ENCODE assay signal across 27 mouse cellular contexts in the genomic region with DNA sequence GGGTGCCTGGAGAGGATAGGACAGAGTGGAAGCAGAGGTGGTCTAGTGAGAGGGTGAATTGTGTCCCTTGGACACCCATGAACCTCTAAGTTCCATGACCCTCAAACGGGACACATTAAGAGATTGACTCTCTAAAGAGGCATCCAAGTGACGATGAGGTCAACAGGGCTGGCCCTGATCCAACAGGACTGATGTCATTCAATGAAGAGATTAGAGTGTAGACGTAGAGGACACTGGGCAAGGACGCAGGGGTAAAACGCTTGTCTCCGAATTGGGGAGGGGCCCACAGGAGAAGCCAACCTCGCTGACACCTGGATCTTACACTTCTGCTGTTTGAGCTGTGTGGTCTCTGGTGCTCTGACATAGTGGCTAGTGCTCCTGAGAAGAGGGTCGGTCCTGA. TPM values are rescaled to one million over a fixed set of nuclear protein-coding genes. Genes with fewer than 3 reads are reported as not detected.
A peak's percentile ranks its signal among the peaks of the same experiment; 100 is the strongest.
DNase-seq lines count a peak whose midpoint lies in the region; ATAC-seq and TF ChIP-seq lines count a peak whose summit lies in the region.
"Had no signal": no experiment of that assay in that cellular context is flagged by ENCODE, and none has a peak within 500 bp of the region (broad histone marks: within the 10 kb centered on the region; RNA-seq: fewer than 3 reads in every experiment).

No protein-coding gene starts in this region.

- no peak for TF ChIP-seq EP300 in stomach, postnatal 0 days (optimal IDR thresholded peaks at IDR 0.05)

- no peaks in the 10 kb centered on the region for H3K36me3 ChIP-seq in stomach, postnatal 0 days (ENCODE audit: control insufficient read depth, insufficient read depth, low read length)
- H3K36me3 ChIP-seq: embryonic facial prominence, embryonic 12.5 days; embryonic facial prominence, embryonic 15.5 days; G1E had no signal

- DNase-seq in cerebellum, adult 11-12 months, result peak; percentile 61
- DNase-seq in cerebellum, adult 18-20 months, result no peak
- DNase-seq in heart, postnatal 4 days, result peak; percentile 72
- no peak for DNase-seq in heart, postnatal 14 days
- peak; percentile 78 for DNase-seq in adrenal gland, postnatal 10 days
- peak; percentile 72 to 85 for DNase-seq in adrenal gland, postnatal 36 days
- DNase-seq in layer of hippocampus, adult 9-10 months (ENCODE audit: low spot score), result no peak
- DNase-seq in stomach, postnatal 0 days (ENCODE audit: low spot score), result no peak
- DNase-seq: B cell, adult 2 months; cerebellum, adult 2 months; forebrain, postnatal 0 days; gastrocnemius, adult 2 months; gastrocnemius, postnatal 14 days; heart, adult 11 months; heart, postnatal 36 days; kidney, adult 18-20 months; kidney, adult 9 months had no signal

- no peak overlapping the region for H3K9ac ChIP-seq in stomach, postnatal 0 days (ENCODE audit: low read length)
- H3K9ac ChIP-seq: embryonic facial prominence, embryonic 12.5 days; embryonic facial prominence, embryonic 15.5 days; forebrain, postnatal 0 days; hindbrain, embryonic 14.5 days had no signal

- 78% methylated on average over 8 of the region's 8 CpGs for WGBS in stomach, postnatal 0 days

- no peak overlapping the region for H3K27ac ChIP-seq in stomach, postnatal 0 days (replicated peaks)
- H3K27ac ChIP-seq: embryonic facial prominence, embryonic 12.5 days; embryonic facial prominence, embryonic 15.5 days; gastrocnemius, adult 2 months; hindbrain, embryonic 14.5 days; hindbrain, postnatal 0 days had no signal

- H3K4me2 ChIP-seq in stomach, postnatal 0 days (replicated peaks; ENCODE audit: low read depth), result no peak overlapping the region
- H3K4me2 ChIP-seq: embryonic facial prominence, embryonic 12.5 days; embryonic facial prominence, embryonic 15.5 days; heart, embryonic 11.5 days; hindbrain, embryonic 14.5 days had no signal

- H3K9me3 ChIP-seq in stomach, postnatal 0 days (ENCODE audit: control insufficient read depth, low read length), result no peaks in the 10 kb centered on the region
- H3K9me3 ChIP-seq: embryonic facial prominence, embryonic 12.5 days; embryonic facial prominence, embryonic 15.5 days had no signal

- H3K27me3 ChIP-seq in stomach, postnatal 0 days (ENCODE audit: control insufficient read depth, insufficient read depth, low read length), result no peaks in the 10 kb centered on the region
- H3K27me3 ChIP-seq: CH12.LX; embryonic facial prominence, embryonic 12.5 days had no signal

- peaks cover 6% of the 10 kb centered on the region for H3K4me1 ChIP-seq in stomach, postnatal 0 days (replicated peaks; ENCODE audit: control insufficient read depth, insufficient read depth)

- no peak for TF ChIP-seq CTCF in stomach, postnatal 0 days (IDR thresholded peaks at IDR 0.05; ENCODE audit: low read depth)

- no peak for ATAC-seq in stomach, postnatal 0 days (ENCODE audit: low FRiP score, low TSS enrichment)
- ATAC-seq: forebrain, embryonic 14.5 days; forebrain, postnatal 0 days; hindbrain, postnatal 0 days; inflammation-experienced regulatory T-cells, adult 6 months; intestine, embryonic 16.5 days had no signal

- H3K4me3 ChIP-seq in stomach, postnatal 0 days (ENCODE audit: low read depth, low read length), result no peak overlapping the region
- H3K4me3 ChIP-seq: embryonic facial prominence, embryonic 12.5 days; embryonic facial prominence, embryonic 15.5 days; gastrocnemius, adult 2 months had no signal

- intact Hi-C loops in heart, postnatal 14 days (cut with DNase I), result loop anchor here (10.0 kb wide), 1 partner anchor 217 kb away; no protein-coding TSS in a partner anchor

RNA-seq across cellular contexts. Expression of a gene that starts 2.5 kb away (rescaled TPM):
- 10 to 100 TPM; 58.9 to 65.8 TPM for total RNA-seq in heart, postnatal 4 days (2021)
- total RNA-seq in heart, postnatal 14 days (2021), result 10 to 100 TPM; 47.7 to 49.8 TPM
- 10 to 100 TPM; 48.5 to 58.7 TPM for total RNA-seq in adrenal gland, postnatal 10 days (2021)
- 10 to 100 TPM; 49.2 to 71.7 TPM for total RNA-seq in adrenal gland, postnatal 36 days (2021)
- polyA plus RNA-seq in stomach, postnatal 0 days (2015; fragmentation: Nextera tagmentation; extraction: Ambion mirVana), result 4.2 TPM in 2 replicates
- total RNA-seq: CH12.LX had no signal

Comparison
In these comparisons a context has a peak if more than half of its experiments do, and no peak if none do; other contexts are left out.
1. DNase-seq: peak in cerebellum, adult 11-12 months (single experiment), heart, postnatal 4 days (single experiment), adrenal gland, postnatal 10 days (single experiment) and adrenal gland, postnatal 36 days (2 of 2); none in cerebellum, adult 18-20 months (0 of 2), heart, postnatal 14 days (0 of 2), layer of hippocampus, adult 9-10 months (single experiment) and stomach, postnatal 0 days (single experiment).